Mouse (Mus musculus): ENCODE measurements around the gene Olfr462. TPM values are rescaled to one million over a fixed set of nuclear protein-coding genes. Genes with fewer than 3 reads are reported as not detected.

The Olfr462 gene
- polyA plus RNA-seq, 1 experiment, result not detected

DNA sequence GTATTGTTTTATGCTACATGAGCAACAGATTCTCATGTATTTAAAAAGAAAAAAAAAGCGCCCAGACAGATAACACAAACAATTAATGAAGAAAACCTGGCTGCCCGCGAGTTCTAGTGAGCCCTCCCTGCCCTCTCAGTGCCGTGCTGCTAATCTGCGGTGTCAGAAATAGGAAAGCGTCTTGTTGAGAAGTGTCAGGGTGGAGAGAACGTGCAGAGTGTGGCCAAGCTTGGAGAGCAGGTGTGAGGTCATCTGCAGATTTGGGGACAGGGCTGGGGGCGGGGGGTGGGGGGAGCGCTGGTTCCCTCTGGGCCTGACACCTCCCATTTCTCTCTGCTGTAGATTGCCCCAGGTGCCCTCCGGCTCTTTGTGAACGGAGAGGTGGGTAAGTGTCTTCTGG is 32.8 kb downstream of the Olfr462 start:
- TF ChIP-seq GATA1 (IDR thresholded peaks at IDR 0.05; ENCODE audit: low read length), result no peak

DNA sequence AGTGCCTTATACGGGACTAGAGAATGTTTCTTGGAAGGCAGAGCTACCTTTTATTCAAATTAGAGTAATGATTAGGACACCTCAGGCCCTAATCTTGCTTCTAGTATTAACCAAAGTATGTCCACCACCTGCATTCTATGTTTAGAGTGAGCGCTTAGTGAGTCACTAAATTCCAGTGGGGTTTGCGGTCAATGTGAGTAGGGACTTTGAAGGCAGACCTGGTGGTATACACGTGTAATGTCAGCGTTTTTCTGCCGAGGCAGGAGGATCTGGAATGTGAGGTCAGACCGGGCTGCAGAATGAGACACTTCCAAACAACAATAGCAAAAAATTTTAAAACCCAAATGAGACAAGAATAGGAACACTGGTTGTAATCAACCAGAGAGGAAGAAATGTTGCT is 37.5 kb downstream of the Olfr462 start:
- TF ChIP-seq GATA1 (IDR thresholded peaks at IDR 0.05; ENCODE audit: low read length), result no peak

DNA sequence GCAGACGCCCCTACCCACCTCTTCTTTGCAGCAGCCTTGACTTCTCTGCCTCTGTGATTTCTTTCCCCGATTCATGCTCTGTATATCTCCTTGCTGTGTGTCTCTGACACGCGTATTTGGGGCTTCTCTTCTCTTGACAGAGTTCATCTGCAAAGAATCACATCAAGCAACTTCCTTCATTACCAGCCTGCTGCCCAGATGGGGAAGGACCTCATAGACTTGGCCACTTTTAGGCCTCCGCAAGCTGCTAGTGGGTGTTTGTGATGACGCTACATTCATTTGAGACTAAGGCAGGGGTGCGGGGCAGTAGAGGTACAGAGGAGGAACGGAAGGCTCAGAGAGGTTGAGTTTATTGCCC is 38.5 kb downstream of the Olfr462 start:
- TF ChIP-seq GATA1 (IDR thresholded peaks at IDR 0.05; ENCODE audit: low read length), result no peak

DNA sequence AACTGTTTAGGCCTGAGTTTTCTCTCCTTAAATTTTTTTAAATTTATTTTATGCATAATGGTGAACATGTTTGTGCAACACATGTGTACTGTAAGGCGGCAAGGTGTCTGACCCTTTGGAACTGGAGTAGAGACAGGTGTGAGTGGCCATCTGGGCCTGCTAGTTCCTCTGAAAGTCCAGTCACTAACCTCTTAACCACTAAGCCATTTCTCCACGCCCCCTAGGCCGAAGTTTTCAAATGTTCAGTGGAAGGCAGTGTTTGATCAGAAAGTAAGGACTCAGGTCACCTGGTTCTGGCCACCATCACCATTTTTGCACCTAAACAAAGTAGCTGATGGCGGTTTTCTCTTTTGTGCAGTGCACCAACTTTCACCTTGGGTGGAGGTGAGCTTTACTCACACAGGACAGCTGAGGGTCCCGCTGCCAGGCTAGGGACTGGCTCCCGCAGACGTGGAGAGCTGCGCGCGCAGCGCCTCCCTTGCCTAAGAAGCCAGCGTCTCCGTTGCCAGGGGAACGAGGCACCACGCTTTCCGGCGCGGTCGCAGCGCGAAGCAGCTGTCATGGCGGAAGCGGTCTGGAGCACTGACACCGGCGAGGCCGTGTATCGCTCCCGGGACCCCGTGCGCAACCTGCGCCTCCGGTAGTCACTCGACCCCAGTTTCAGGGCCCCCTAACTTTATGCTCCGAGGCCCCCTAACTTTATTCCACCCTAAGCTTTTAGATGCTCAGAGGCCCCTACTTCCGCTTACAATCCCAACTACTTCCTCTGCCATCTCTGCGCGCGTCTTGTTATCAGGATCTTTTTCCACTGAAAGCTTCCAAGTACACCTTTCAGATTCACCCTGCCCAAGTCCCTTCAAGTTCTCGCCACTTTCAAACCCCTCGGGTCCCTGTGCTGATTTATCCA is 39.1 kb downstream of the Olfr462 start, which contains the start of gene Mks1:
Gene Mks1 (plus strand): TSS at position 526 of the 907 bp plus-strand sequence.
- no peak for TF ChIP-seq GATA1 (IDR thresholded peaks at IDR 0.05; ENCODE audit: low read length)

DNA sequence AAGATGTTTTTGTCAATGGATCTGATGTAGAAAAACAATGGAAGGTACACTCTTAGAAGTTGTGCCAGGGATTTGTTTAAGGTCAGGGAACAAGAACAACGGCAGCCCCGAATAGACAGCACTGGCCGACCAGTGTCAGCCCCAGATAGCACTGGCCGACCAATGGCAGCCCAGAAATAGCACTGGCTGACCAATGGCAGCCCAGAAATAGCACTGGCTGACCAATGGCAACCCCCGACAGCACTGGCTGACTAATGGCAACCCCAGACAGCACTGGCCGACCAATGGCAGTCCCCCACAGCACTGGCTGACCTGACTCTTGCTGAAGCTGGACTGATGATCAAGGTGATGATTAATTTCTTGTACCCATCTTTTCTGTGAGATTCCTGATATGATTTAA is 44.2 kb downstream of the Olfr462 start:
- no peak for TF ChIP-seq GATA1 (IDR thresholded peaks at IDR 0.05; ENCODE audit: low read length)

DNA sequence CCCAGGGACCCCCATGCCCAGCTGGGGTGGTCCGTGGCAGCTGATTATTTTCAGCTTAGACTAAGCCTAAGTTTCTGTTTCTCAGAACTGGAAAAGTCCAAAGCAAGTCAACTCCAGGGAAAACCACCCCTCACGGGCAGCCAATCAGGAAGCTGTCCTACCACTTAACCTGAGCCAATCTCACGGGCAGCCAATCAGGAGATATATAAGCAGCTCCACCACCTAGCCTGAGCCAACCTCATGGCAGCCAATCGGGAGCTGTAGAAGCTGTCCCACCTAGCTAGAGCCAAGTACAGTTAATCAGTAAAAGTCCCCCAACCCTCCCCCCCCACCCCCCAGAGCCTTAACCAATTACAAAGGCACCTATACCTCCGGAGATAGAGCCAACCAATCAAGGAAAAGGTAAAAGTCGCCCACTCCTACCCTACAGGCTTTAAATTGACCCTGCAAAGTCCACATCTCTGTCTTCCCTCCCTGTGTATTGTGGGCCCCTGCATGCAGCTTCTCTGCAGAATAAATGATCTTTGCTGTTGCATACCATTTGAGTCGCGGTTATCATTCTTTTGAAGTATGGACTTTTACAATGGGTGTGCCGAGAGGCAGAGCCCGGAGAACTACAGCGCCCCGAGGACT is 45.0 kb downstream of the Olfr462 start:
- TF ChIP-seq GATA1 (IDR thresholded peaks at IDR 0.05; ENCODE audit: low read length), result no peak

DNA sequence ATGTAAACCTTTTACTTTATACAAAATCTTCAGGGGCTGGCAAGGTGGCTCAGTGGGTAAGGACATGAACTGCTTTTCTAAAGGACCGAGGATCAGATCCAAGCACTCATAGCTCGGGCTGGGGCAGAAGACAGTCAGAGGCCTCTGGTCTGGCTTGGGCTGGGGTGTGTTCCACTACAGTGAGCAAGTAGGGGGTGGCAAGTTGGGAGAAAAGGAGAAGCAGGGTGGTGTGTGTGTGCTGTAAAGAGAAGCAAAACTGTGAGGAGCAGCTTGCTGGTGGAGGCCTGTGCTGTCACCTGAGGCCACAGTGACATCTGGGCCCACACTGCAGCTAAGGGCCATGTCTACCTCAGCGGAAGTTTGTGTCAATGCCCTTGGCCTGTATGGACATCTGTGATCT is 50.6 kb downstream of the Olfr462 start:
- TF ChIP-seq GATA1 (IDR thresholded peaks at IDR 0.05; ENCODE audit: low read length), result no peak

DNA sequence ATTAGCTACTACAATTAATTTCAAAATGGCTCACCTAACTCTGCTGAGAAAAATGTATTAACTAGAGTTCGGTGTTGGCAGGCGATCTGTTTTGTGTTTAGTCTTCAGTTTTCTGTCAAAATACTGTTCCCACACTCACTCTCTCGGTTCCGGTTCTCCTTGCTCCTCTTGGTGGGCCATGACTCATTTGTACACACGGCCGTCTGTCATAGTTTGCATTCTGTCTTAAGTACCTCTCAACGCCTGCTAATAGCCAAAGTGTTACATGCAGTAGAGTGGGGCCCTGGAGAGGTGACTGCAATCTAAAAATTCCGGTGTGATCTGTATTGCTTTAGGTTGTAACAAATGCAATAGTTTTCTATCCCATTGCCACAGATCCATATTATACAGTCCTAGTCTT is 51.4 kb downstream of the Olfr462 start:
- no peak for TF ChIP-seq GATA1 (IDR thresholded peaks at IDR 0.05; ENCODE audit: low read length)

Other genes starting within 250 kb of the Olfr462 start
- gene Rnf43, start 229.5 kb downstream of the Olfr462 start, polyA plus RNA-seq (2012), result 0.91 and 1.3 TPM in 2 replicates
- gene Supt4a, start 154.7 kb downstream of the Olfr462 start, polyA plus RNA-seq (2012), result 7.4 and 10.8 TPM in 2 replicates
- 3.7 and 4.4 TPM in 2 replicates for gene Tspoap1, start 131.7 kb downstream of the Olfr462 start, polyA plus RNA-seq (2012)
- 0.21 TPM in 1 of 2 replicates, not detected in the other for gene Mpo, start 98.7 kb downstream of the Olfr462 start, polyA plus RNA-seq (2012)
- not detected in 2 replicates for gene Lpo, start 64.0 kb downstream of the Olfr462 start, polyA plus RNA-seq (2012)
- gene Mks1, start 39.1 kb downstream of the Olfr462 start, polyA plus RNA-seq (2012), result 4.6 and 6.5 TPM in 2 replicates
- gene Epx, start 16.7 kb downstream of the Olfr462 start, polyA plus RNA-seq (2012), result not detected in 2 replicates
- gene Olfr463, start 5.1 kb upstream of the Olfr462 start, polyA plus RNA-seq (2012), result not detected in 2 replicates
- not detected in 2 replicates for gene Olfr464, start 28.7 kb upstream of the Olfr462 start, polyA plus RNA-seq (2012)
- 56.0 and 75.8 TPM in 2 replicates for gene Dynll2, start 95.3 kb upstream of the Olfr462 start, polyA plus RNA-seq (2012)
- gene Srsf1, start 155.1 kb upstream of the Olfr462 start, polyA plus RNA-seq (2012), result 287 and 344 TPM in 2 replicates
- gene Vezf1, start 176.0 kb upstream of the Olfr462 start, polyA plus RNA-seq (2012), result 8.6 and 11.6 TPM in 2 replicates
- 1.2 and 1.7 TPM in 2 replicates for gene Cuedc1, start 205.8 kb upstream of the Olfr462 start, polyA plus RNA-seq (2012)